Mouse (Mus musculus) myocyte (in vitro differentiated cells): ENCODE measurements around the gene Ccl26.

ENCODE experiments used
- CEBPB ChIP-seq: IDR thresholded peaks from 2 replicates; pipeline ENCODE4 v1.6.1; 2011; ENCODE audit warnings: mild to moderate bottlenecking, moderate library complexity; ENCODE audit not compliant: poor library complexity, insufficient read depth, severe bottlenecking
- E2F4 ChIP-seq: IDR thresholded peaks from one replicate; pipeline ENCODE4 v1.6.1; 2011; ENCODE audit warnings: mild to moderate bottlenecking, control low read depth, moderate library complexity; ENCODE audit not compliant: insufficient read depth
- MAX ChIP-seq: IDR thresholded peaks from one replicate; pipeline ENCODE4 v1.6.1; 2011; ENCODE audit warnings: low read depth, mild to moderate bottlenecking, control low read depth
- MYOD1 ChIP-seq, 3 experiments: IDR thresholded peaks; one replicate each; pipeline ENCODE4 v1.6.1; 2011; ENCODE audit warnings: control low read depth in 2 of 3, low read depth in 2 of 3, mild to moderate bottlenecking in 2 of 3, moderate library complexity in 1 of 3; ENCODE audit not compliant: insufficient read length in 2 of 3, control insufficient read depth in 1 of 3
- MYOG ChIP-seq, 3 experiments: IDR thresholded peaks; one replicate each; pipeline ENCODE4 v1.6.1; 2011; ENCODE audit warnings: control low read depth in 2 of 3, low read depth in 2 of 3, mild to moderate bottlenecking in 2 of 3; ENCODE audit not compliant: insufficient read length in 2 of 3, control insufficient read depth in 1 of 3, insufficient read depth in 1 of 3
- POLR2A ChIP-seq: IDR thresholded peaks from one replicate; pipeline ENCODE4 v1.6.1; 2011; ENCODE audit warnings: low read depth, mild to moderate bottlenecking, control low read depth, moderate library complexity; ENCODE audit not compliant: insufficient read length
- POLR2AphosphoS2 ChIP-seq: IDR thresholded peaks from one replicate; pipeline ENCODE4 v1.6.1; 2011; ENCODE audit warnings: low read depth, control low read depth; ENCODE audit not compliant: insufficient read length
- REST ChIP-seq: IDR thresholded peaks from one replicate; pipeline ENCODE4 v1.6.1; 2011; ENCODE audit warnings: mild to moderate bottlenecking, control low read depth, moderate library complexity; ENCODE audit not compliant: insufficient read depth, insufficient read length
- SRF ChIP-seq: IDR thresholded peaks from one replicate; pipeline ENCODE4 v1.6.1; 2011; ENCODE audit warnings: low read depth; ENCODE audit not compliant: control insufficient read depth, insufficient read length
- TCF12 ChIP-seq: IDR thresholded peaks from one replicate; pipeline ENCODE4 v1.6.1; 2011; ENCODE audit warnings: mild to moderate bottlenecking, control low read depth; ENCODE audit not compliant: poor library complexity, insufficient read depth, severe bottlenecking
- TCF3 ChIP-seq: IDR thresholded peaks from one replicate; pipeline ENCODE4 v1.6.1; 2011; ENCODE audit warnings: low read depth, control low read depth; ENCODE audit not compliant: insufficient read length
- USF1 ChIP-seq: IDR thresholded peaks from one replicate; pipeline ENCODE4 v1.6.1; 2011; ENCODE audit warnings: low read depth, mild to moderate bottlenecking, control low read depth, moderate library complexity

- TF ChIP-seq POLR2A (no peak), TCF12 (no peak), MYOG (IDR thresholded peaks at IDR 0.05; ENCODE audit: control insufficient read depth in 1 of 3, insufficient read depth in 1 of 3, insufficient read length in 2 of 3, low read depth in 2 of 3) (no peak), MAX (no peak), REST (no peak), SRF (no peak), E2F4 (no peak), CEBPB (no peak), MYOD1 (IDR thresholded peaks at IDR 0.05; ENCODE audit: control insufficient read depth in 1 of 3, insufficient read length in 2 of 3, low read depth in 2 of 3) (no peak), TCF3 (no peak), USF1 (no peak), POLR2AphosphoS2 (no peak)
Observed at GRCm38 (mm10) chr5:135607581-135607980, 44.2 kb upstream of the Ccl26 start.
